Mouse (Mus musculus): ENCODE data around the gene Diras2.

Gene Diras2

DNA sequence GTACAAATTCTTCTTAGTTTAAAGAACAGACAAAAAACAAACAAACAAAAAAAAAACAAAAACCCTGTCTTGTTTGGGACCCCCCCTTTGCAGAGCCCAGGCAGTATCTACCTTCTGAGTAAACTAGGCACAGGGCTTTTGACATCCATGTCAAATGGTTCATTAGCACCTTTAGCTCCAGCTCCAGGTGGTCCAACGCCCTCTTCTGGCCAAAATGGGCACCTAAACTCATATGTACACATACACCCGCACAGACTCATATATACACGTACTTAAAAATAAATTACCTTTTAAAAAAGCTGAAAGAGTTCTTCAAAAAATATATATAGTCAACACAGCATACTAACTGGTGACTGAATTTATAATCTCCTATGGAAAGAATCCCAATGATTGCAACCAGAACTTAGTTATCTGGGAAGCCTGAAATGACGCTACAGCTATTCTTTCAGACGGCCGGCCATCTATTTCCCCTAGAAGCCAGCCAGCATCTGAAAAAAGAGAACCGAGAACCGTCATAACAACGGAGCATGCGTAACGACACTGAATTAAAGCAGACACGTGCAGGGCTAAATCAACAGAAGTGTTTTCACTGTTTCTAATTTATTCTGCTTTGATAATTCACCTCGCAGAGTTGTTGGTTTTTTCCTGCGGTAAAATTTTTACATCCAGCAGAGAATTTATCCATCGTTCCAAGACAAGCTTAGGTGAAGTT is 73.7 kb downstream of the Diras2 start:
- DNase-seq: no peak

DNA sequence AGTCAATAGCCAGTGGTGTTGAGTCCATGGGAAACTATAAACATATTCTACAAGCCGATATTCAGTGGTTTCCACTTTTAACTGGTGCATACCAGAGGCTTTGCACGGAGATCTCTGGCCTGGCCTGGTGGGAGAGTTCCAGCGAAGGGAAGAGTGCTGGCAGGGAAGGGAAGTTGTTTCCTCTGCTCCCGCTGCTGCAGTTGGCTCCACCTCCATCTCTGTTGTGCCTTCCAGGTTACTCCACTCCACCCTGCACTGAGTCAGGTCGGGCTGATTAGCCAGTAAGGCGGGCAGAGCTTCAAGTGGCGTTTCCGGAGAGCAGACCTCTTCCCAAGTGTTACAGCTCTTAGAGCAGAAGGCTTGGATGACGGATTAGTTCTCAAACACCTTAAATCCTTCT is 75.8 kb downstream of the Diras2 start:
- DNase-seq: no peak

DNA sequence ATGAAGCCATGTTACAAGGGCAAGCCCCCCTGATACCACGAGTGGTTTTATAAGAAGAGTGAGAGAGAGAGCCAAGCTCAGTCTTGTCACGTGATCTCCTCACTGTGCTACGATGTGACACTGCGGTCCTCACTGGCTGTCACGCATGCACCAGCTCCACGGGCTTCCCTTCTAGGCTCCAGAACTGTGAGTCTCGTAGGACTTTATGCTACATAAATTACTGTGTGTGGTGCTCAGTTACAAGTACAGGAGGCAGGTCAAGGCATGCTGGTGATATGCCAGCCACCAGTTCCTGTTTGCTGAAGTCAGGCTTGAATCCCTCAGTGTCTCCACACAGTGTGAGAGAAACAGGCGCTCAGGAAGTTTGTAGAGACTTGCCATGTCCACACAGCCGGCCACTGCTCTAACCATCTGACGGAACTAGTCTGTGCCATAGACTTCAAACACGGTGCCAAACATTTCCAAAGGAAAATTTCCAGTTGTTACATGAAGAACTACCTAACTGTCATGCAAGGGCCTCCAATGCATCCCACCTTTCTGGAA is 76.3 kb downstream of the Diras2 start:
- DNase-seq: no peak
